Mouse (Mus musculus) liver, embryonic 11.5 days (tissue): ENCODE results near the gene Tnik. TPM values are rescaled to one million over a fixed set of nuclear protein-coding genes. Genes with fewer than 3 reads are reported as not detected.

Experiments
- ATAC-seq: fragments of 200-750 bp; cut with Nextera tagmentation; replicated peaks from 2 replicates; pipeline ENCODE4 v1.8.0; 2017; ENCODE audit warnings: moderate number of reproducible peaks, mild to moderate bottlenecking, moderate TSS enrichment, moderate library complexity; ENCODE audit not compliant: low FRiP score
- DNase-seq: peaks from one replicate; pipeline ENCODE4 v3.0.0-alpha.2; 2017; ENCODE audit warnings: low spot score
- H3K27ac ChIP-seq: fragments of 300-500 bp; sonication (generic); 2 replicates; pipeline ENCODE4 v1.5.1; 2014; ENCODE audit warnings: mild to moderate bottlenecking, low read depth, low read length, control low read depth
- H3K27me3 ChIP-seq: fragments of 300-500 bp; sonication (generic); replicated peaks from 2 replicates; pipeline ENCODE4 v1.6.1; 2014; ENCODE audit warnings: low read length, mixed read lengths; ENCODE audit not compliant: control insufficient read depth, insufficient read depth
- H3K36me3 ChIP-seq: fragments of 300-500 bp; sonication (generic); 2 replicates; pipeline ENCODE4 v1.6.1; 2014; ENCODE audit warnings: mild to moderate bottlenecking, low read length, moderate library complexity, mixed read lengths; ENCODE audit not compliant: control insufficient read depth, insufficient read depth
- H3K4me1 ChIP-seq: fragments of 300-500 bp; sonication (generic); replicated peaks from 2 replicates; pipeline ENCODE4 v1.6.1; 2014; ENCODE audit warnings: low read length, mixed read lengths; ENCODE audit not compliant: control insufficient read depth, insufficient read depth
- H3K4me2 ChIP-seq: fragments of 300-500 bp; sonication (generic); 2 replicates; pipeline ENCODE4 v1.6.1; 2014; ENCODE audit warnings: mild to moderate bottlenecking, control low read depth, moderate library complexity
- H3K4me3 ChIP-seq: fragments of 300-500 bp; sonication (generic); 2 replicates; pipeline ENCODE4 v1.5.1; 2014; ENCODE audit warnings: low read depth, low read length, control low read depth
- H3K9ac ChIP-seq: fragments of 300-500 bp; sonication (generic); 2 replicates; pipeline ENCODE4 v1.6.1; 2014; ENCODE audit warnings: low read depth, low read length, control low read depth
- H3K9me3 ChIP-seq: fragments of 300-500 bp; sonication (generic); 2 replicates; pipeline ENCODE4 v1.6.1; 2016; ENCODE audit warnings: low read length, inconsistent platforms, mixed read lengths; ENCODE audit not compliant: control insufficient read depth
- WGBS: fragments of 180-500 bp; shearing (Covaris S2); extraction: QIAGEN DNeasy Blood & Tissue Kit; methylation state at CpG from one replicate; pipeline ENCODE4 v1.1.7; 2014; 5-methylcytosine and 5-hydroxymethylcytosine counted together
- polyA plus RNA-seq: library from polyadenylated mRNA; unstranded; fragments of >200 nt; fragmentation: Nextera tagmentation; extraction: Ambion mirVana; gene quantifications from 2 replicates; pipeline ENCODE4 v1.2.1, GENCODE M21; 2014

Gene Tnik
- polyA plus RNA-seq, 1 experiment from 2014 or later: 11.8 TPM

- ATAC-seq: no peak
- Histone ChIP-seq H3K27ac (no peak overlapping the region), H3K36me3 (no peaks in the 10 kb centered on the region), H3K9me3 (no peaks in the 10 kb centered on the region), H3K27me3 (no peaks in the 10 kb centered on the region), H3K9ac (no peak overlapping the region), H3K4me3 (no peak overlapping the region), H3K4me2 (no peak overlapping the region), H3K4me1 (no peaks in the 10 kb centered on the region; the same call in 1 of the 2 replicates)
- 51% methylated on average over 5 of the region's 5 CpGs for WGBS
- DNase-seq: no peak
Measured at GRCm38 (mm10) chr3:28369698-28370097, 106.7 kb downstream of the Tnik start.

DNA sequence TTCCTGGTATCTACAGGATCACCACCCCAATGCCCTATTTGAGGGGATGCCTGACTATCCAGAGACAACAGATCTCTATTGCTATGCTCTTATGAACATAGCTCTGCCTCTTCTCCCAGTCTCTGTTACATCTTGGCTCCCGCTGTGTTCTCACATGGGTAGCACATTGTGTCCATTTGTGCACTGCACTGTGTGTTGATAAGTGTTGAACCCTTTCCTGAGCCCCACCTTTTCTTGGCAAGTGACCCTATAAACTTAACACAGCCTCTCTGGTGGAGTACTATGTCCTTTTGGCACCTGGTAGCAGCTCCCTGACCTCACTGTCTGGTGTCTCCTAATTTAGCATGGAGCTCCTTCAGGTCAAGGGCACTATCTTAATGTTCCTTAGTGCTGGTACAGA, 108.6 kb downstream of the Tnik start:
- Histone ChIP-seq H3K9ac (no peak overlapping the region), H3K4me1 (no peaks in the 10 kb centered on the region; the same call in 1 of the 2 replicates), H3K4me2 (no peak overlapping the region), H3K36me3 (no peaks in the 10 kb centered on the region), H3K9me3 (no peaks in the 10 kb centered on the region), H3K27ac (no peak overlapping the region), H3K4me3 (no peak overlapping the region), H3K27me3 (no peaks in the 10 kb centered on the region)
- ATAC-seq (no peak), DNase-seq (no peak)
- 96% methylated on average over 1 of the region's 1 CpGs for WGBS

DNA sequence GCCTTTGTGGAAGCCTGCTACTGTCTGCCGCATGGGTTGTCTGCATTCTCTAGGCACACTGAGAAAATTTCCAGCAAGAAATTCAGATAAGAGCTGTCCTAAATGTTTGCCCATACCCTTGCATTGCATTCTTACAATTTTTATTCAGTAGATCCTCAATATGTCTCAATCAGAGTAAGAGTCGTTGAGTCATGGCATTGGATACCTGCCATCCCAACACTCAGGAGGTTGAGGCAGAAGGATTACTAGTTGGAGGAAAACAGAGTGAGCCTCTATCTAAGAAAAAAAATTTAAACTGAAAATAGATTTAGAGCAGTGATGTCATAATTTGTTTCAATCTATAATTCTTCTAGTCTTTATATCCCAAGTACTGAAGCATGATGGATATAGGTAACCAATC, 109.4 kb downstream of the Tnik start:
- 91% methylated on average over 2 of the region's 2 CpGs for WGBS
- no peak overlapping the region for H3K9ac ChIP-seq
- ATAC-seq (no peak), DNase-seq (no peak)
- H3K9me3 ChIP-seq: no peaks in the 10 kb centered on the region
- no peaks in the 10 kb centered on the region for H3K36me3 ChIP-seq
- no peak overlapping the region for H3K27ac ChIP-seq
- no peak overlapping the region for H3K4me2 ChIP-seq
- no peak overlapping the region for H3K4me3 ChIP-seq
- H3K27me3 ChIP-seq: no peaks in the 10 kb centered on the region
- H3K4me1 ChIP-seq: no peaks in the 10 kb centered on the region; the same call in 1 of the 2 replicates

- 86% methylated on average over 6 of the region's 6 CpGs for WGBS
- no peaks in the 10 kb centered on the region; the same call in 1 of the 2 replicates for H3K4me1 ChIP-seq
- no peaks in the 10 kb centered on the region for H3K36me3 ChIP-seq
- H3K4me3 ChIP-seq: no peak overlapping the region
- H3K4me2 ChIP-seq: no peak overlapping the region
- no peak for DNase-seq
- H3K27me3 ChIP-seq: no peaks in the 10 kb centered on the region
- no peak overlapping the region for H3K9ac ChIP-seq
- no peak overlapping the region for H3K27ac ChIP-seq
- no peaks in the 10 kb centered on the region for H3K9me3 ChIP-seq
- ATAC-seq: no peak
Measured at GRCm38 (mm10) chr3:28374738-28375510, 111.9 kb downstream of the Tnik start.

DNA sequence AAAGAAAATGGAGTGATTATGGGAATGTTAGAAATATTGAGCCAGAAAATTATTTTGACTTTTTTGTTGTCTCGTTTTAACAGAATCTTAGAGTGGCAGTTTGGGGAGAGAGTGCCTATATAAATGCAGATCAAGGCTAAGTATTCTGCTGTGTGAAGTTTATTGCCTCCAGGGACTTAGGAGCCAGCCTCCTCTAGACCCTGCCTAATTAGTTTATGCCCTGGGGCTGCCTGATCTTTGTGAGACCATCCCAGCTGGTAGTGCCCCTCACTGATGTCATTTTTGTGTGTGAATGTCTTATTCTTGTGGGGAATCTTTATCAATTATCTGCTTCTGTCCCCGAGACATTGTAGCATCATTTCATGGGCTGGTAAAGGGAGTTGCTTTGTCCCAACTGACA, 117.2 kb downstream of the Tnik start:
- Histone ChIP-seq H3K4me1 (no peaks in the 10 kb centered on the region), H3K4me3 (no peak overlapping the region), H3K9me3 (no peaks in the 10 kb centered on the region), H3K4me2 (no peak overlapping the region), H3K36me3 (no peaks in the 10 kb centered on the region), H3K27ac (no peak overlapping the region), H3K9ac (no peak overlapping the region), H3K27me3 (no peaks in the 10 kb centered on the region)
- DNase-seq: no peak
- WGBS: 70% methylated on average over 2 of the region's 2 CpGs
- no peak for ATAC-seq

DNA sequence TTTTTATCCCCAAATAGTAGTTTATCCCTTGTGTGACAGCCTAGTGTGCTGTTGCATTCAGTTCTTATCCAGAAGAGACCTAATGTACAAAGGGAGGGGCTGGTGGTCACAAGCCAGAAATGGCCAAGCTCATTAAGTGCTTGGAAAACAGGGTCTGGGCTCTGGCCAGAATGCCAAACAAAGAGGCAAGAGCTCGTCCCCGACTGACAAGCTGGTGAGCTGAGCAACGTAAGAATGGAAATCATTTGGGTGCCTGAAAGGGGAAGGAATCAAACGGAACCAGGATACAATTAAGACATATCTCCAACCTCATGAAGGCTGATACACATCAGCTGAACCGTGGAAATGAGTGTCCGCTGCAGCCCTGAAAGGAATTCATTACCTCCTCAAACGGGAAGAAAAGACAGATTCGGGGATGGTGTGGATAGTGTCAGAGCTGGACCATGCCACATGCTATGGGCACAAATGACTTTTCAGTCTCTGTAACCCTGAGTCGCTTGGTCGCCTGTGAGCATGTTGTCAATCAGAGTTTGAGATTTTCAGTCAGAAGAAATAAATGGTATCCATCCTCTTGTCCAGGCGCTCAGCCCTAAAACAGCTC, 120.6 kb downstream of the Tnik start:
- H3K9me3 ChIP-seq: no peaks in the 10 kb centered on the region
- no peak overlapping the region for H3K9ac ChIP-seq
- H3K27ac ChIP-seq: no peak overlapping the region
- no peak overlapping the region for H3K4me2 ChIP-seq
- H3K4me3 ChIP-seq: no peak overlapping the region
- ATAC-seq (no peak), DNase-seq (no peak)
- no peaks in the 10 kb centered on the region; the same call in 1 of the 2 replicates for H3K36me3 ChIP-seq
- H3K4me1 ChIP-seq: no peaks in the 10 kb centered on the region
- 72% methylated on average over 11 of the region's 11 CpGs for WGBS
- H3K27me3 ChIP-seq: no peaks in the 10 kb centered on the region

DNA sequence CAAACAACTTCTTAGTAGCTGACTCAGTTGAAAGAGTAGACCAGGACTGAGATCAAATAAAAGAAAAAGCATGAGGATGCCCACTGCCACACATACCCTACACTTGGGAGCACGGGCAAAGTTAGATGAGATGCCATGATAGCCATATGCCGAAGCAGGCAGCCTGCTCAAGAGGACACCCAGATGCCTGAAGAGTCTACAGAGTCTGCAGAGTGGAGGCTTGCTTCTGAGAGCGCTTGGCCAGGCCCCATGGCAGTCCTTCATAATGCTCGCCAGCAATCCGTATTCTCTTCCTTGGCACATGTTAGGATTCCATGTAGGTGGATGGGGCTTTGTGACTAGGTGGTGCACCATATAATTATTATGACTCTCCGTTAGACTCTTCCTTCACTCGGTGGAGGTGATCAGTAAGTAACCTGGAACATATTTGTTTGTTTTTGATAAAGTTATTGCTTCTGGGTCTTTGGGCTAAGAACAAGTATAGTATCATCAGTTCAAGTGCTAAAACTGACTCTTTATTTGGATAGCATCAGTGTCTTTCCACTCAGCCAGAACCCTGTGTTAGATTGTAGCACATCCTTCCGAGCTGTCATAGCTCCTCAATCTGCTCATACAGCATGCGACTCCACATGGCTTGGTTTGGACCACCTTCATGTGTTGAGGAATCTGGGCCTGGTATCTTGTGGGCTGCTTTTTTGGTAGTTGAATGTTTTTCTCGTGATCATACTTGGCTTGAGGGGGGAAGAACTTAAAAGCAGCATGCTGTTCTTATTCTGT, 122.4 kb downstream of the Tnik start:
- WGBS: 89% methylated on average over 10 of the region's 10 CpGs
- Histone ChIP-seq H3K4me1 (no peaks in the 10 kb centered on the region), H3K27ac (no peak overlapping the region), H3K36me3 (no peaks in the 10 kb centered on the region; the same call in 1 of the 2 replicates), H3K9me3 (no peaks in the 10 kb centered on the region), H3K9ac (no peak overlapping the region), H3K4me2 (no peak overlapping the region), H3K4me3 (no peak overlapping the region), H3K27me3 (no peaks in the 10 kb centered on the region)
- DNase-seq (no peak), ATAC-seq (no peak)

DNA sequence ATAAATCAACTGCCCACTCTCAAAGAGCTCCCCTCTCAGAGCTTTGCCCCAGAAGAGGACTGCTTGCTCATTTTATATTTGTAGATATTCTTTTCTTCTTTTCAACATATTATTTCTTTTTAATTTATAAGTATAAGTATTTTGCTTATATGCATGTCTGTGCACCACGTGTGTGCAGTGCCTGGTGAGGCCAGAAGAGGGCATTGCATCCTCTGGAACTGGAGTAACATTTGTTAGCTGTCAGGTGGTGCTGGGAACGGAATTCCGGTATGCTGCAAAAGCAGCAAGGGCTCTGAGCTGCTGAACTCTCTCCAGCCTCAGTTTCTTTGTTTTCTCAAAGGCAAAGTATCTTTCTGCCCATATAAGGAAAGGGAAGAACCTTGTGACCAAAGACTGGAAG, 125.5 kb downstream of the Tnik start:
- no peaks in the 10 kb centered on the region for H3K4me1 ChIP-seq
- H3K4me2 ChIP-seq: no peak overlapping the region
- H3K27me3 ChIP-seq: no peaks in the 10 kb centered on the region
- no peaks in the 10 kb centered on the region for H3K9me3 ChIP-seq
- 90% methylated on average over 3 of the region's 3 CpGs for WGBS
- H3K4me3 ChIP-seq: no peak overlapping the region
- H3K27ac ChIP-seq: no peak overlapping the region
- no peak for DNase-seq
- ATAC-seq: no peak
- H3K36me3 ChIP-seq: no peaks in the 10 kb centered on the region; the same call in 1 of the 2 replicates
- H3K9ac ChIP-seq: no peak overlapping the region
